Mouse (Mus musculus): Measurements from ENCODE around the gene Ccdc93. TPM values are rescaled to one million over a fixed set of nuclear protein-coding genes. Genes with fewer than 3 reads are reported as not detected.

Ccdc93 gene
- 10 to 100 TPM; 10.3 to 10.5 TPM for total RNA-seq (2021)
- long read RNA-seq, experiment 1, full-length matches to known transcripts = 1 of 3 reads
- long read RNA-seq, experiment 1, partial matches to known transcripts = 0 of 3 reads
- long read RNA-seq, experiment 1, other reads (novel, unspliced or antisense) = 2 of 3 reads
- long read RNA-seq, experiment 2, partial matches to known transcripts = 0 of 1 reads
- long read RNA-seq, experiment 2, other reads (novel, unspliced or antisense) = 1 of 1 reads

DNA sequence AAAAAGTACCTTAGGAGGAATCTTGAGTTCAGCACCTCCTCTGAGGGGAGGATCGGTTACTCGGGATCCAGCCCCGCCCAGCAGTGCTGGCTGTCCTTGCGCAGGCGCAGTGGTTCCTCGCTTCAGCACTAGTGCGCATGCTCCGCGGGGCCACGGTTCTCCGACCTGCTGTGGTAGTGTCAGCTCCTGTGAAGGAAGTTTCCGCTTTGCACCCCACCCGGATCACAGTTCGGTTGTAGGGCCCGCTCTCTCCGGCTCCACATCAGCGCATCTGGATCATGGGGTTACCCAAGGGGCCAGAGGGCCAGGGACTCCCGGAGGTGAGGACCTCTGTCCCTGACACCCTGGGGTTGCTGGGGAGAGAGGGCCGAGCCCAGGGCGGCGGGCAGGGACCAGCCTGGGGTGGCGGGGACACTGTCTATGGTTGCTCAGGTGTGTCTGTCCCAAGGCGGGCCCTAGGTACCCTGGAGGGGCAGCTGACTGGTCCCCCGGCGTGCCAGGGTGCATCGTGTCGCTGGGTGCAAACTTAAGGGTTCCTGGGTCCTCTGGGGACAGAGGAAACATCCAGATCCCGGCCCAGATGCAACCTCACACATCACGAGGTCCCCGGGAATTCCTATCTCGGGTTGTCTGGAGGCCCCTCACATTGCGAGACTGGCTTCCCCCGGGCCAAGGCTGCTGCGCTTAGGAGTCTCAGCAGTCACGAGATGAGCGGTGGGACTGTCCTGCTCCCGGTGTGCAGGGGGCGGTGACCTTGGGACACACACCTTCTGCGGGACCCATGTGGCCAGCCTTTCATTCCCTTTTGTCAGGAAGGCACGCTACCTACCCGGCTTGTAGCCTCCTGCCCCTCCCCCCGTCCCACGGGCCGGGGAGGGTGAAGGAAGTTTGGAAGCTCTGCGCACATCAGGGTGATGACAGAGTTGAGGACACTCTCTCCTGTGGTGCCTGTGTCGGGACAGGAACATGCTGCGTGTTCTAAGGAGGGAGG lies at the start of gene Ccdc93:
TSS of gene Ccdc93 (plus strand) at position 112 of the 991 bp plus-strand sequence.
- peak; percentile 96 for DNase-seq

- no peak for DNase-seq
Observed at GRCm38 (mm10) chr1:121381562-121381961, 49.3 kb upstream of the Ccdc93 start.

DNA sequence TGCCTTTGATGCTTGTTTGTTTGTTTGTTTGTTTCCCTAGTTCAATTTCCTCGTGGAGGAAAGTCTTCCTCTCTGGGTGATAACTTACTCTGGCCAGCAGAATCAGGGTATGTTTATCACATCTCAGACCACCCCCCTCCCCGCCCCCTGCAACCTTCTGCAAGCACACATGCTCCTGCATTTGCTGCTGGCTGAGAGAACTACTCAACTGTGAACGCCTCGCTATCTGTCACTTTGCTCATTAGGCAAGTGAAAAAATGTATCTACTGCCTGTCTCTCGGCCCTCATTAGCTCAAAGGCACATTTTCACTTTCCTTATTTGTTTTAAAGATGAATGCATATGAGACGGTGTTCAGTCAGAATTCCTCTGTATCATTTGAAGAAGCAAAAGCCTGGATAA lies 42.5 kb upstream of the Ccdc93 start:
- DNase-seq = no peak

DNA sequence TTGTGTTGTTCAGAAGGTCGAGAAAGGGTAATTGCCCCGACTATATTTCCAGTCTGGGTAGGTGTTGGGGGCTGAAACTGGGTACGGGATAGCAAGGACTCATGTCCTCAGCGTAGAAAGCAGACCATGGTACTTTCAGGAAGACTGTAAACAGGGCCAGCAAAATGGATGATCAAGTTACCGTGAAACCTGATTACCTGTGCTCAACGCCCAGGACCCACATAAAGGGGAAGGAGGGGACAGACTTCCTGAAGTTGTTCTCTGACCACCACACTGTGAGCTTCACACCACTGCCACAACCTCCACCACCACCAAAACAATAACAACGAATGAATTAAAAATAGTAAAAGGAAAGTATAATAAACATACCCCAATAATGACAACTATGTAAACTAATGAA lies 42.1 kb upstream of the Ccdc93 start:
- no peak for DNase-seq

DNA sequence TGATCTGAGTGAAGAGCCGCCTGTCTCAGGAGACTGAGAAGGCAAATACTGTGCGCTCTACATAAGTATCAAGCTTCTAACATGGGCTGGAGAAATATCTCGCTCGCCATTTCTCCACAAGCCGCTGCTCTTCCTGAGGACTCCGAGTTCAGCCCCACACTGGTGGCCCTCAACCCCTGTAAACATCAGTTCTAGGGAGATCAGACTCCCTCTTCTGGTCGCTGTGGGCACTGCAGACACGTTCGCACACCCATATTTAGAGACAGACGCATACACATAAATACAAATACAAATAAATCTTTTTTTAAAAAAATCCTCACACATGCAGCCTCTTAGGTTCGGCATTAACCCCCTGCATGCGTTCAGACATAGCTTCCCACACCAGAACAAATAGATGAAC lies 41.3 kb upstream of the Ccdc93 start:
- no peak for DNase-seq

GRCm38 (mm10) chr1:121390003-121390402 lies 40.8 kb upstream of the Ccdc93 start:
- DNase-seq = no peak

GRCm38 (mm10) chr1:121390421-121390820 lies 40.4 kb upstream of the Ccdc93 start:
- no peak for DNase-seq

GRCm38 (mm10) chr1:121390855-121391254 lies 40.0 kb upstream of the Ccdc93 start:
- no peak for DNase-seq

GRCm38 (mm10) chr1:121393117-121393516 lies 37.7 kb upstream of the Ccdc93 start:
- DNase-seq = no peak

GRCm38 (mm10) chr1:121394764-121395163 lies 36.1 kb upstream of the Ccdc93 start:
- no peak for DNase-seq

- DNase-seq = no peak
Observed at GRCm38 (mm10) chr1:121396501-121396900, 34.3 kb upstream of the Ccdc93 start.

DNA sequence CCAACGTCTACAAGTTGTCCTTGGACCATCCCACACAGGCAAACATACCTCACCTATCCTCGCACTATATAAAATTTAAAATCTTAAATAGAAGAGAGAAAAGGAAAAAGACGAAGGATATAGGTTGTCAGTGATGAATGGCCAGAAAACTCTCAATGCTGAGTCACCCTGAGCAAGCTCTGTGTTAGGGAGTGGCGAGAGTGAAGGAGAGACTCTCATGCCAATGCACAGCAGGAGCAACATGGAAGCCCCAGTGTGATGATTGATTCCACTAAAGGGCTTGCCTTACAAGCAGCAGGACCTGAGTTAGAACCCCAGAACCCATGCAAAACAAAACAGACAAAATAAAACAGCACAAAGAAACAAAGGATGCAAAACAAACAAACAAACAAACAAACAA lies 32.6 kb upstream of the Ccdc93 start:
- no peak for DNase-seq

DNA sequence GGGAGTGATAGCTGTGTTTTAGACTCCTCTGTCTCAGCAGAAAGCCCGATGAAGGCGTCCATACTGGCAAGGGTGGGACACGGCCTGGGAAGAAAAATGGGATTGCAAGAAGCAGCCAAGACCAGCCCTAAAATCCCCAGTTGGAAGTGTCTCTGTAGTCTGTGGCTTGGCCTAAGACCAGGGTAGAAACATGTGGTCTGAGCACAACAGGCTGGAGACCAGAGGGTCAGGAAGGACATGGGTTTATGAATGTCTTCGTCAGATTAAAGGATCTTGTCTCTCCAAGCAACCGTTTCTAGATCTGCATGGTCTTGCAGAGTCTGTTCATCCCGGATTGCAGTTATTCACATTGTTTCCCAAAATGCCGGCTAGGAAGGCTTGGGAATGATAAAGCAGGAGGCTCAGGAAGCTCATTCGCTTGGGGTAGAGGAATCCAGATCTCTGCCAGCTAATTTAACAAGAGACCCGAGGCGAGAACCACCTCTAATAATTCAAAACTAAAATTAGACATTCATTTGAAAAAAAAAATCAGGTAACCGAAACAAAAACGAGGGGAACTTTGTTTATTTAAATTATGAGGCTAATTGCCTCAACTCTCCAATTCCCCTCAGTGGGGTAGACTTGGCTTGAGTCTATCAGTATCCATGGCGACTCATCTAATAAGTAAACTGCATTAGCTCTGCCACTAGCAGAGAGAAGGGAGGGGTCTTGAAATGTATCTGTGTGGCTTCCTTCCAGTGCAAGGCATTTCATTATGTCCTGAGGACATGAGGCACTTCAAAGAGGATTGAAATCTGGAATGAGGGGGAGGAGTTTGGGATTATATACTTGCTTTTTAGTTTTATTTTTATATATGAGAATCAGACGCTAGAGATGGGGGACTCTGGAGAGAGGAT lies 31.6 kb upstream of the Ccdc93 start:
- no peak for DNase-seq

- no peak for DNase-seq
Observed at GRCm38 (mm10) chr1:121400243-121400642, 30.6 kb upstream of the Ccdc93 start.

DNA sequence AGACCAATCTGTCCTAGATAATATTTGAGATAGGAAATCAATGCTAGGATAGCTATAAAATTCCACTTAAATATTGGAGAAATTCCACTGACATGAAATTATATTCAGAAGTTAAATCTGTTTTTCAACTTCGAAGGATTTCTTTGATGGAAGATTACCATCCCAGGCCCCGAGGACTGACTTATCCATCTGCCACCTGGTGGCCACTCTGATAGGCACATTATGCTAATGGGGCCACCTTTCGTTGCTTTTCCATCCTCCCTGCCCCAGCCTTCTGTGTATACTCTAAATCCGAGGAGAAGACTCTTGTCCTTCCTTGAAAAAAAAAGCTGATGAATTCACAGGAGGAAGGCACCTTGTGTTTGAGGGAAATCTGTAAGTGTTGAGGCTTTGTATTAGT lies 11.8 kb upstream of the Ccdc93 start:
- no peak for DNase-seq

DNA sequence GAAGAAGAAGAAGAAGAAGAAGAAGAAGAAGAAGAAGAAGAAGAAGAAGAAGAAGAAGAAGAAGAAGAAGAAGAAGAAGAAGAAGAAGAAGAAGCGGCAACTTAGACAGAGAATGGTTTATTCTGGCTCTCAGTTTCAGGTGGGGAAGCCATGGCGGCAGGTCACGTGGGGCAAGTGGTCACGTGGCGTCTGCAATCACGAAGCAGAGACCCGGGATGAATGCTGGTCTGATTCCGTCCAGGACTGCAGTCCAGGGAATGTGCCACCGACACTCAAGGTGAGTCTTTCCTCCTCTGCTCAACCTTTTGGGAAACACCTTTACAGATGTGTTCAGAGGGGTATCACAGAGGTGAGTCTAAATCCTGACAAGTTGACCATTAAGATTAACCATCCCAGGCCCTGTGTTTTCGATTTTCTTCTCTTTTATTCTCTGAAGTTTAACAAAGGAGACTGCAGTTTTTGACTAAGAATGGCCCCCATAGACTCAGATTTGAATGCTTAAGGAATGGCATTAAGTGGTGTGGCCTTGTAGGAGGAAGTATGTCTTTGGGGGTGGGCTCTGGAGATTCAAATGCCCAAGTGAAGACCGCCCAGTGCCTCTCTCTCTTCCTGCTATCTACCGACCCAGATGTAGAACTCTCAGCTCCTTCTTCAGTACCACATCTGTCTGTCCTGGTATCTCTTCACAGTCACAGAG lies 11.1 kb upstream of the Ccdc93 start:
- DNase-seq = no peak

DNA sequence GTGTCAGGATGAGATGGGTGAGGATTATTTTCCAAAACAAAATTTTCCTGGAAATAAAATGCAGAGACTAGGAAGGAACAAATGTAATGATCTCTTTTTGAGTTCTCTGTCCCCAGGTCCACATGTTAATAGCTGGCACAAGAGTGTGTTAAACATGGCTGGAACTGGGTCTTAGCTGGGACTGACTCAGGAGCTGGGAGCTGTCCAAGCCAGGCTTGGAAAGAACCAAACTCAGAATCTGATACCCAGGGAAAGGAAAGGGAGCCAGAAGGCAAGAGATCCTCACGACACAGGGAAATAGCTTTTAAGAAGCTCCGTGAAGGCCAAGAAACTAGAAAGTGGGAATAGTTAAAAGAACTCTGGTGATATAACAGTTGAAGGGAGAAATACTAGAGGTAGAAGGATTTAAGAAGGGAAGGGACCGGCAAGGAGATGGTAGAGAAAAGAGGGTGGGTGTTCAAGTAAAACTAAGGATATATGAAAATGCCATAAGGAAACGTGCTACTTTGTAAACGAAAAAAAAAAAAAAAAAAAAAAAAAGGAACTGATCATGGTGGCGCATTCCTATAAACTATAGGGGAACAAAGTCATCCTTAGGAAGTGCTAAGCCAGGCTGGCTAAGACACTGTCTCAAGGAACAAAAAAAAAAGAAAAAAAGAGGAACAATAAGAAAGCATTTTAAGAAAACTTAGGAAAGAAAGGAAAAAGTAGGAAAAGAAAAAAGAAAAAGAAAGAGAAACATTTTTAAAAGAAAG lies 489 bp upstream of the Ccdc93 start:
- DNase-seq = peak; percentile 43

DNA sequence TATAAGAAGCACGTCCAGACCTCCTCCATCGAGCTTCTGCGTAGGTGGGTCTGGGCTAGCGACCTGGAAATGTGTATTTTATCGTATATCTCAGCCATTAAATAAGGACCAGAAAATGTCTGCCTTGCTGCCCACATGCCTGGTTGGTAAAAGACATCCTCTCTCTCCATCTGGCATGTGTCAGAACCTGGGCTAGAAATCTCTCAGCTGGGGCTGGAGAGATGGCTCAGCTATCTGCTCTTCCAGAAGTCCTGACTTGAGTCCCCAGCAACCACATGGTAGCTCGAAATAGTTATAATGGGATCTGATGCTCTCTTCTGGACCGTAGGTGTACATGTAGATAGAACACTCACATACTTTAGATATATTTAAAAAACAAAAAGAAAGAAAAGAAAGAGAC lies 5.1 kb downstream of the Ccdc93 start:
- DNase-seq = no peak

DNA sequence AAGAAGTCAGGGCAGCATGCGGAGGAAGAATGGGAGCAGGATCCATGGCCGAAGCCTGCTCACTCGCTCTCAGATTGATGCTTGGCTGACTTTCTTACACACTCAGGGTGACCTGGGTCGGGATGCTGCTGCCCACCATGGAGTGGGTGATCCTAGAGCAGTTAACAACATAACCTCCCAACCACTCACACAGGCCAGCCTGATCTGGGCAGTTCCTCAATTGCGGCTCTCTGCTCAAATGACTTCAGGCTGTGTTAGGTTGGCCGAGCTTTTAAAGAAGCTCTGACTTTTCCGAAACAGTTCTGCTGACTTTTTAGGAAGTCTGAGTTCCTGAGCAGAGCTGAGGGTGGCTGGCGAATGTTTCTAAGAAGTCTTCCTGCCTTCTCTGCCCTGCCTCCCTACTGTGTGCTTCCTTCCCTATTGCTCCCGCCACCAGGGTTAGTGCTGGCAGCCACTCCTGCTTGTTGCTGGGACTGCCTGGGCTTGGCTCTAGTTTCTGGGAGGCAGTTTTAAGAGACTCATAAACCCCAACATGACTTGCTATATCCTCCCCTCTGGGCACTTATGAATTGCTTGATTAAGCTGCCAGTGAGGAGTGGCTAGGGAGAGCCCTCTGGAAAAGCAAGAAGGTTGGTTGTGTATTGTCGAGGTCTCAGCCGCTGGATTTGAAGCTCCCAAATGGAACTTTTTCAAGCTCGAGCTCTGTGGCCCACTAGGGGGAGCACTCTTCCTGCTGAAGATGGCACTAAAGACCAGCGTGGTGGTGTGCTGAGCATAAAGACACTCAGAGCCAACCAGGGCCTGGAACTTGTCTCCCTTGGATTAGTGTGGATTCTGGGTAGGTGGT lies 9.9 kb downstream of the Ccdc93 start:
- DNase-seq = peak; percentile 26

GRCm38 (mm10) chr1:121444147-121444546 lies 13.3 kb downstream of the Ccdc93 start:
- no peak for DNase-seq

Data from gastrocnemius, postnatal 25 days (tissue).